Mouse (Mus musculus) cerebellum, postnatal 10 days (tissue): ENCODE measurements around the gene Wdfy2.

Source experiments
- DNase-seq, 2 experiments: peaks; one replicate each; pipeline ENCODE4 v3.0.0; 2021; ENCODE audit warnings: mixed read lengths in 2 of 2

Gene Wdfy2

GRCm38 (mm10) chr14:62844226-62844625 is 6.7 kb downstream of the Wdfy2 start:
- no peak for DNase-seq

GRCm38 (mm10) chr14:62845011-62845840 is 7.7 kb downstream of the Wdfy2 start:
- DNase-seq: peak in 1 of 2 experiments; percentile 17

DNA sequence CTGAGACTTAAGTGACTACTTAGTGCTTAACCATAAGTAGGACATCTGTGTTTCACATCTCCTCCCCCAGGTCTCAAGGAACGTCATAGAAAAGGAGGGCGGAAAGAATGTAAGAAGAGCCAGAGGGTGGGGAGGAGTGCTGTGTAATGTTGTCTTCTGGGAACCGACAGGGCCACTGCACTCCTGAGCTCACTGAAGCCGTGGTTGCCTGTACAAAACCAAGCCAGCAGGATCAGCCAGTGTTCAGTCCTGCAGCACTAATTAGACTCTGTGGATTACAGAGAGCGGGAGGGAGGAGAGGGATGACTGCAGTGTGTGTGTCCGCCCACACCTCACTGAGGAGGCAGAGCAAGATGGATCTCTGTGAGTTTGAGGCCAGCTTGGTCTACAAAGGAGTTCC is 13.5 kb downstream of the Wdfy2 start:
- DNase-seq: peak; percentile 70 to 76

- DNase-seq: no peak
Measured at GRCm38 (mm10) chr14:62852840-62853239, 15.4 kb downstream of the Wdfy2 start.

- DNase-seq: no peak
Measured at GRCm38 (mm10) chr14:62855077-62855835, 17.8 kb downstream of the Wdfy2 start.

GRCm38 (mm10) chr14:62855863-62856262 is 18.4 kb downstream of the Wdfy2 start:
- DNase-seq: peak; percentile 54

GRCm38 (mm10) chr14:62856490-62856889 is 19.0 kb downstream of the Wdfy2 start:
- no peak for DNase-seq

- no peak for DNase-seq
Measured at GRCm38 (mm10) chr14:62857879-62858278, 20.4 kb downstream of the Wdfy2 start.

DNA sequence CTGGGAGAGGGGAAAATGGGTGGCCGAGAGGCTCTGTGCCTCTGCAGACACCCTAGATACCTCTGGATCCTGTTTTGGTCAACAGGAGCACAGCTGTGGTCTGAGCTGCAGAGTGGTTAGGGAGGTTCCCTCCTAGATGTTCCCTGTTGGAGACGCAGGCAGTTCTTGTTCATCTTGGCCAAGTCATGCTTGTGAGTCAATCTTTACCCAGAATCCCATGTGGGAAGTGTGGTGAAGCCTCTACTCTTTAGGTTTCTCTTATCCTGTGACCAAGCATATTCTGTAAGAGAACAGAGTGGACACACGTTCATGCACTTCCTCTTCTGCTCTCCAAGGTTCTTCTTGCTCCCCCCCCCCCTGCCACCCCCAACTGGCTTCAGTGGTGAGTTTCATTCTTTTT is 20.8 kb downstream of the Wdfy2 start:
- no peak for DNase-seq

GRCm38 (mm10) chr14:62862564-62862963 is 25.1 kb downstream of the Wdfy2 start:
- no peak for DNase-seq

DNA sequence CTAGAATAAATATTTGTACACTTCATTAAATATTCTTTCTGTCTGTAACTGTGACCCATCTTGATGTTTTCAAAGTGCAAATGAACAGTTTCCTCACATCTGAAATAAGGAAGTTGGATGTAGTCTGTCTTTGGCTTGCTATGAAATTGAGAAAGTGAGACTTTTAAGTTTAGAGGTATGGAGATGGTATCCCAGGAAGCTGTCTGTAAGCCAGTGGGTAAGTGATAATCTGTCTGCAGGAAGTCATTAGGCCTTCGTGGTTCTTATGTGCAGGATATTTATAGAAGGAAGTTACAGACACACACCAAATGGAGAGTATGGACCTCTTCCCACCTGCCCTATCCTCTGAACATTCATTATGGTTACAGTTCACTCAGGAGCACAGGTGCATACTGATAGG is 26.8 kb downstream of the Wdfy2 start:
- DNase-seq: no peak

GRCm38 (mm10) chr14:62865405-62865804 is 27.9 kb downstream of the Wdfy2 start:
- DNase-seq: no peak

DNA sequence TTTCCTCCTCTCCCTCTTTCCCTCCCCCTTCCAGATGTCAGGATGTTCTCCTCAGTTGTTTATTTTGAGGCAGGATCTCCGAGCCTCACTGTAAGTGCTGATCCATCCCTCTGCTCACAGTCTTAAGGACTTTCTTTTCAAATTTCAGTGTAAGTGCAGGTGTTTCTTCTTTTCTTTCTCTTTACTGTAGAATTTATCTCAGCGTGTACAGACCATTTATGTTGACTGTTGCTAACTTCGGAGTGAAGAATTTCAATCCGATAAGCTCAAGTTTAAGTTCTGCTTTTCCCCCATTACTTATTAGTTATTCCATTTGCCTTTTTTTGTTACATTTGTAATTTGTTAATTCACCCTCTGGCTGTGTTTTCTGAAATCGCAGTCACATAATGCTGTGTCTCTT is 29.6 kb downstream of the Wdfy2 start:
- DNase-seq: no peak

- no peak for DNase-seq
Measured at GRCm38 (mm10) chr14:62867576-62867975, 30.1 kb downstream of the Wdfy2 start.

- no peak for DNase-seq
Measured at GRCm38 (mm10) chr14:62868254-62868653, 30.8 kb downstream of the Wdfy2 start.

DNA sequence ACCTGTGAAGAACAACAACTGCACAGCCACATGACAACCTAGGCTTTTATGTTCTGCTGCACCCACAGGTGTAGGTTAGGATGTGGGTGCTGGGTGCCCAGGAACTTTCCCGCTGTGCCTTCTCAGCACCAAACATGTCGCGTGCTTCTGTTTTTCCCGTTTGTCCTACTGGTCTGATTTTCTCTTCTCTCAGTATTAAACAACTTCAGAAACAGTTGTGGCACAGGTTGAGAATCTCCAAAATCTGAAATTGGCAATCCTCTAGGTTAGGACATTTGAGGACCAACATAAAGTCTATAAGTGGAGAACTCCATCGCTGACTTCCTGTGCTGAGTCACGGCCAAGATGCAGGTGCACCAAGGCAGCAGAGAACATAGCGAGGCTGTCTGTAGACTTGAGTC is 32.8 kb downstream of the Wdfy2 start:
- DNase-seq: no peak

GRCm38 (mm10) chr14:62871431-62871830 is 34.0 kb downstream of the Wdfy2 start:
- no peak for DNase-seq

GRCm38 (mm10) chr14:62871932-62872331 is 34.5 kb downstream of the Wdfy2 start:
- no peak for DNase-seq

DNA sequence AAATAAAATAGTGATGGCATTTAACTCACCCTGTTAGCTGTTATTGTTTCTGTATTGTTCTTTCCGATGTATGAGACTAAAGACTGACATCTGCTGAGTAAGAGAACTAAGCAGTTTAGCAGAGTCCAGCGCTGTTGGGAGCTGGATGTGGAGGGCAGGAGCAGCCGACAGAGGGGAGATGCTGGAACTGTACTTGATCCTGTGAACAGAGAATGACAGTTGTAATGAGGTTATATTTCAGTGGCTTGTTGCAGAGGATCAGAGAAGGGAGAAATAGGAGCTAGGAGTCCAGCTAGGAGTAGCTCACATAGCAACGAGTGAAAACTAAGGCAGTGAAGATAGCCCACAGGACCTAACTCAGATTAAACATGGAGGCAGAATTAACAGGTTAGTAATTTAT is 36.3 kb downstream of the Wdfy2 start:
- no peak for DNase-seq

- no peak for DNase-seq
Measured at GRCm38 (mm10) chr14:62874348-62874747, 36.9 kb downstream of the Wdfy2 start.

DNA sequence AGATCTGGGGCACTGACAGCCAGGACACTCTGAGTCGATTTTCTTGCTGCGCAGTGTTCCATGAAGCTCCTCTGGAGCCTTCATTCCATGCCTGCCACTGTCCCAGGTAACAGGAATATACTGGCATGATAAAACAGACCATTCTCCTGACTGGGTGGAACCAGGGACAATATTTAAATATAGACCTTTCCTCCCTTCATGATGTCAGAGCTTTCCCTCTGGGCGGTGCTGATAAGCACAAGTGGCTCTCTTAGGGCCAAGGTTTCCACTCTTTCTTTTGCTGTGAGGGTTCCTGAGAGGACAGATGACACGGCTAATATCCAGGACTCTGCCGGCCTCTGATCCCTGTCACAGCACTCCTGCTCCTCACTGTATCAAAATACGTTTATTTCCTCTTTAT is 40.6 kb downstream of the Wdfy2 start:
- no peak for DNase-seq

DNA sequence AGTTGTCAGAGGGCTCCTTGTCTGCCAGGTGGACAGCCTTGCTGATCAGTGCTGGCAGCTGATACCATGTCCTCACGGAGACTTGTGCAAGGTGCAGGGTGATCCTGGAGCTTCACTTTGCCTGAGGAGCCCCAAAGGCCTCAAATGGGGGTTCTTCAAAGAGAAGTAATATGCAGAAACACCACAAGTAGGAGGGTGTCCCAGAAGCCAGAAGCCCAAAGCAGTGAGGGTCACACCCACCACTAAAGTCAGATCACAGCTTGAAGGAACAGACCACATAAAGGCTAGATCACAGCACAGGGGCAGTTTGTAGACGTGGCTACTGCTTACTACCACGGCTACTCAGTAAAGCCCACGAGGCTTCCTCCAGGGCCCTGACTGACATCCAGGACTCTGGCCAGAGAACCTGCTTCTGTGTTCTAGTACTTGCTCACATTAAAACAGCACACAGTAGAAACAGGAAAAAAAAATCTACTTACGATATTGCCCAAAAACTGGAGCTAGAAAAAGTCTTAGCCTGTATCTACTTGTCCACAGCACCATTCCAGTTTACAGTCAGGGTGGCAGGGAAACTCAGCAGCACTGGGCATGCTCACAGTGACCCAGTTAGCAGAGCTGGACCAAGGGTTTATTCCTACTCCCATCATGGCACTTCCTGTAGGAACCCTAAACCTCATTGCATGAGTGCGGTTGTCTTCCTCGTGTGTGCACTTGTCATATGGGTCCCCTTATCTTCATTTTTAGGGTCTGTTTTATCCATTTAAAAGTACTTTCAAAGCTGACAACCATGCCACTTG is 41.4 kb downstream of the Wdfy2 start:
- DNase-seq: no peak

- DNase-seq: peak; percentile 79 to 83
Measured at GRCm38 (mm10) chr14:62879497-62879896, 42.0 kb downstream of the Wdfy2 start.
